Mouse (Mus musculus): ENCODE measurements around the gene Dnah7c. TPM values are rescaled to one million over a fixed set of nuclear protein-coding genes. Genes with fewer than 3 reads are reported as not detected.
"Not testable (repeated sequence)": the region's sequence is repeated elsewhere in the genome, so short reads cannot be mapped to it uniquely, and the experiment has no call there.

Gene Dnah7c
- total RNA-seq (2014; fragmentation: Nextera tagmentation), result not detected in 2 replicates
- total RNA-seq (2017), result 0.04 TPM in 1 of 2 replicates, not detected in the other

DNA sequence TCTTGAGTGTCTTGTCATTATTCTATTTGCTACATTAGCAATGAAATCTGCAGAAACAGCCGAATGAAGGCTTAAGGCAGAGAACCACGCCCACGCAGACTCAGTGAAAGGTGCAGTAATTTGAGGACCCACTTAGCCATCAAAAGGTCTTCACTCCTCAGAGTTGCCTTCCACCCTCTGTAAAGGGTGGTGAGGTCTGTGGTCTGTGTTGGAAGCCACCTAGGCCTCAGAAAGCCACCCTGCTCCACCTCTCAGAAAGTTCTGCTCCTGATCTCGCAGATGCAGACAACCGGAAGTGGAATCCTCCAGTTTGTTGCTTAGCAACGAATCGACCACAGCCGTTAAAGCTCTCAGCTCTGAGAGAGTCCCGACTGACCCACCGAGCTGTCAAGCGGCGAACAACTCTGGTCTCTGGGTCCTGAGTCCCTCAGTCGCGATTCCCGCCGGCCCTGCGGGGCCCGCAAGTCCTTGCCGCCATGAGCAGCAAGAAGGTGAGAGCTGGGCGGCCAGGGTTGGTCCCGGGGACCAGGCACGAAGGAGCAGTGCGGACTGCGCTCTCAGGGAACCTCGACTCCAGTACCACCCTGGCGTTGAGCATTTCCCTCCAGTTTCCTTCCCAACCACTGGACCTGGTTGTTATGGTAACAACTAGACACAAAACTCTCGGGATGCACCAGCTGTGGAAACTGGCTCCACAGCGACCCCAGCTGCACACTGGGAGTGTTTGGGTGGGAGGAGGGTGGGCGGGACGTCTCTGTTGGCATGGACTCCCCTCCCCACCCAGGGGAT, at the start of gene Dnah7c:
Gene Dnah7c (plus strand): TSS at position 456 of the 789 bp plus-strand sequence.
- no peak for ATAC-seq (replicated peaks; ENCODE audit: low FRiP score, low TSS enrichment, poor library complexity, severe bottlenecking)

DNA sequence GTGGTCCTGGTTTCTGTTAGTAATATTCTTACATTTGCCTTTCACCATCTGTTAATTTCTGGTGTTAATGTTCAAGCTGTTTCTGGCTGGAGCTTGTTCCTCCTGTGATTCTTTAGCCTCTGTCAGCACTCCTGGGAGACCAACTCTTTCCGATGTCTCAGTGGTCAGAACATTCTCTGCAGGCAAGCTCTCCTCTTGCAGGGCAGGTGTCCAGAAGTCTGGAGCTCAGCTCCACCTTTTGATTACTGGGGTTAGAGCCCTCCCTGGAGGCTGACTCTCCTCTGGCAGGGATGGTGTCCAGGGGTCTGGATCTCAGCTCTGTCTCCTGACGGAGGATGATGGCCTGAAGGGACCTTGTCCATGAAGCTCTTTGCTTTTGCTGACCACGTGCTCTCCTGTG, 44.8 kb upstream of the Dnah7c start:
- not testable (repeated sequence) for ATAC-seq (replicated peaks; ENCODE audit: low FRiP score, low TSS enrichment, poor library complexity, severe bottlenecking)

GRCm38 (mm10) chr1:46394681-46395297, 30.6 kb upstream of the Dnah7c start:
- ATAC-seq (replicated peaks; ENCODE audit: low FRiP score, low TSS enrichment, poor library complexity, severe bottlenecking), result not testable (repeated sequence)

- ATAC-seq (replicated peaks; ENCODE audit: low FRiP score, low TSS enrichment, poor library complexity, severe bottlenecking), result no peak
Observed at GRCm38 (mm10) chr1:46408324-46409115, 16.9 kb upstream of the Dnah7c start.

- not testable (repeated sequence) for ATAC-seq (replicated peaks; ENCODE audit: low FRiP score, low TSS enrichment, poor library complexity, severe bottlenecking)
Observed at GRCm38 (mm10) chr1:46414798-46415197, 10.6 kb upstream of the Dnah7c start.

DNA sequence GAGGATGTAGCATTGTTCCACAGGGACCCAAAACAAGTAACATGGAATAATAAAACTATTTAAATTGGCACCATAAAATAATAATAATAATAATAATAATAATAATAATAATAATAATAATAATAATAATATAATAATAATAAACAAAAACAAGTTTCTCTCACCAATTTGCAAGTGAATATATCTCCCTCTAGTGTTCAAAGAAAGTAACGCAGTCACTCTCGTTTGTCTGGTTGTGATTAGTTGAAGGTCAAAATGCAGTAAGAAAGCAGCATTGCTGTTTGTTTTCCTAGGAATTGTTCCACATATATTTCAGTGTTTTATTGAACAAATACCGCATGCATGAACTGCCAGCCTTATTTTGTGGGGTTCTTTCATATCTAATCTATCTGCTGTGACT, 8.4 kb upstream of the Dnah7c start:
- ATAC-seq (replicated peaks; ENCODE audit: low FRiP score, low TSS enrichment, poor library complexity, severe bottlenecking), result not testable (repeated sequence)

DNA sequence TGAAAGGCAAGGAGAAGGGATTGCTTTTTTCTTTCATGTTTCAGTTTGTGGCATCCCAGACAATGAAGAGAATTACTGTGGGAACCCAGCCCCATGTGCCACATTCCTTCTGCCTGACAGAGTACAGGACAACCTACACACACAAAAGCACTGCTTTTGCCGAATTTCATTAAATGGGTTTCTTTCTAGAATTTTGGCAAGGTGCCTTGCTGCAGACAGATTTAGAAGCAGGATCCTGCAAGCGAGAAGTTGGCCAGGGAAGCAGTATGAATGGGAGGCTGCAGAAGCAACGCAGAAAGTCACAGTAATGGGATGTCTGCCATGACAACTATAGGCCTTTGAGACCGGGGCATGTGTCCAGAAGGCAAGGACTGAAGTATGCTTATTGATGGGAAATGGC, 6.4 kb upstream of the Dnah7c start:
- not testable (repeated sequence) for ATAC-seq (replicated peaks; ENCODE audit: low FRiP score, low TSS enrichment, poor library complexity, severe bottlenecking)

GRCm38 (mm10) chr1:46428401-46428800, 3.0 kb downstream of the Dnah7c start:
- no peak for ATAC-seq (replicated peaks; ENCODE audit: low FRiP score, low TSS enrichment, poor library complexity, severe bottlenecking)

- not testable (repeated sequence) for ATAC-seq (replicated peaks; ENCODE audit: low FRiP score, low TSS enrichment, poor library complexity, severe bottlenecking)
Observed at GRCm38 (mm10) chr1:46514671-46515070, 89.3 kb downstream of the Dnah7c start.

DNA sequence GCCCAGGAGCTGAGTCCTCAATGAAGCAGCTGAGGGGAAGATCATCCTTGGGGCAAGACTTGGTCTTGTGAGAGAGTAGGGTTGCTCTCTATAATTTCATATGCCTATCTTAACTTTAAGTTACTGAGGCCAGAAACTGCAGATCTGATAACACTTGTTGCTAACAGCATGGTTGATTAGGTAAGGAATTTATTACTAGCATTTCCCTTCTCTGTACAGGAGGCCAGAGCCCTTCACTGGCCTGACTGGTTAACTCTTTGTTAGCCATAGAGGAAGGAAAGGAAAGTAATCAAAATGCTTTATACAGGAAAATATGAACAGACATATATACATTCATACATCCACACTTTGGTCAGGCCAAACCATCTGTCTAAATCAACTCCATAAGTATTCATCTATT, 95.6 kb downstream of the Dnah7c start:
- ATAC-seq (replicated peaks; ENCODE audit: low FRiP score, low TSS enrichment, poor library complexity, severe bottlenecking), result no peak

DNA sequence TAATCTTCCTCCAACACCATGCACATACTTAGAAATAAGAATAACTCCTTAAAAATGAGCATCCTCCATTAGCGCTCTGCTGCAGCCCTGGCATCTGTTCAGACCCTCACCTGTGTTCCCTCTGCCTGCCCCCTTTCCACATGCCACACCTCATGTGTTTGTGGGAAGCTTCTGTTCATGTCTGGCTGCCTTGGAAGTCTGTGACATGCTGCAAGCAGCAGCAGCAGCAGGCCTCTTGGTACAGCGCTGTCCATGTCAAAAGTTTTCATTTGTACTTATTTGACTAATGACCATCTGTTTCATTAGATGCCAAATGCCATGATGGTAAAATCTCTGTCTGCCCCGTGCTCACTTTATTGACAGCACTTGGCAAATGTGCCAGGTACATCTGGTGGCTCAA, 101.1 kb downstream of the Dnah7c start:
- ATAC-seq (replicated peaks; ENCODE audit: low FRiP score, low TSS enrichment, poor library complexity, severe bottlenecking), result not testable (repeated sequence)

DNA sequence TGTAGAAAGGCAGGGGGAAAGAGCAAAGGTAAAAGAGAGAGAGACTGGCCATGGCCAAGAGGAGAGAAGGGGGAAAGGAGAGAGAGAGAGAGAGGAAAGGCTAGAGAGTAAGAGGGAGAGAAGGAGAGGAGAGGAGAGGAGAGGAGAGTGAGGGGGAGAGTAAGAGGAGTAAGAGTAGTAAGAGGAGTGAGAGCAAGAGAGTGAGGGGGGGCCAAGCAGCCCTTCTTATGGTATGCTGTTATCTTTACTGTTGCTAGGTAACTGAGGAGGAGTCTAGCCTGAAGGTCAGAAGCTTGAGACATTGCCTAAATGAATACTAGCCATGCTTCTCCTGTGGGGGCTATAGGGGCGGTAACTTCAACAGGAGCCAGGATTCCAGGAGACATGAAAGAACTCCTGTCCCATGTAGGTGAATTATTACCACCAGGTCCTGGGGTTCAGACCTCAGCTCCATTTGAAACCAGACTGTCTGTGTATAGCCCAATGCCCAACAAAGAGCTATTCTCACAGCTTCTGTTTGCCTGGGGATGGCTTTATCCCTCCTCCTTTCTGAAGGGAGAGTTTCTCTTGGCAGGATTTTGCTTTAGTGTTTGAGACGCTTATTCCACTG, 119.5 kb downstream of the Dnah7c start:
- no peak for ATAC-seq (replicated peaks; ENCODE audit: low FRiP score, low TSS enrichment, poor library complexity, severe bottlenecking)

GRCm38 (mm10) chr1:46580385-46580784, 155.0 kb downstream of the Dnah7c start:
- no peak for ATAC-seq (replicated peaks; ENCODE audit: low FRiP score, low TSS enrichment, poor library complexity, severe bottlenecking)

GRCm38 (mm10) chr1:46593826-46594225, 168.4 kb downstream of the Dnah7c start:
- ATAC-seq (replicated peaks; ENCODE audit: low FRiP score, low TSS enrichment, poor library complexity, severe bottlenecking), result not testable (repeated sequence)

GRCm38 (mm10) chr1:46596343-46596742, 171.0 kb downstream of the Dnah7c start:
- not testable (repeated sequence) for ATAC-seq (replicated peaks; ENCODE audit: low FRiP score, low TSS enrichment, poor library complexity, severe bottlenecking)

DNA sequence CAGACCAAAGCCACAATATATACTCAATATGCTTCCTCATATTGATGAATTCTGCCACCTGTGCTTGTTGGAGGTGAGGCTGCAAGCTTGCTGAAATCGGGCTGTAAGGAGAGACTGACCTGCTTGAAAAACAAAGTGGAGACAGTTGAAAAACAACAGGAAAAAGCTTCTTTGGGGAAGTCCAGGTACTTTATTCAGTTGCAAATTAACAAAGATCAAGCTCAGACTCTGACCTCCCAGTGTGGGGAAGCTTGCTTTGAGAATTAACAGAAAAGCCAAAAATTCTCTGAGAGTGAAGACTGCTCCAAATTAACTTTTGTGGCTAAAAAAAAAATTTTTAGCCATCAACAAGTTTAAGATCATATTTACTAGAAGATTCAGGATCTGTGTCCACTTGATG, 194.9 kb downstream of the Dnah7c start:
- no peak for ATAC-seq (replicated peaks; ENCODE audit: low FRiP score, low TSS enrichment, poor library complexity, severe bottlenecking)

GRCm38 (mm10) chr1:46625914-46626313, 200.5 kb downstream of the Dnah7c start:
- not testable (repeated sequence) for ATAC-seq (replicated peaks; ENCODE audit: low FRiP score, low TSS enrichment, poor library complexity, severe bottlenecking)

- not testable (repeated sequence) for ATAC-seq (replicated peaks; ENCODE audit: low FRiP score, low TSS enrichment, poor library complexity, severe bottlenecking)
Observed at GRCm38 (mm10) chr1:46649821-46650220, 224.4 kb downstream of the Dnah7c start.

GRCm38 (mm10) chr1:46652721-46653120, 227.3 kb downstream of the Dnah7c start:
- not testable (repeated sequence) for ATAC-seq (replicated peaks; ENCODE audit: low FRiP score, low TSS enrichment, poor library complexity, severe bottlenecking)

DNA sequence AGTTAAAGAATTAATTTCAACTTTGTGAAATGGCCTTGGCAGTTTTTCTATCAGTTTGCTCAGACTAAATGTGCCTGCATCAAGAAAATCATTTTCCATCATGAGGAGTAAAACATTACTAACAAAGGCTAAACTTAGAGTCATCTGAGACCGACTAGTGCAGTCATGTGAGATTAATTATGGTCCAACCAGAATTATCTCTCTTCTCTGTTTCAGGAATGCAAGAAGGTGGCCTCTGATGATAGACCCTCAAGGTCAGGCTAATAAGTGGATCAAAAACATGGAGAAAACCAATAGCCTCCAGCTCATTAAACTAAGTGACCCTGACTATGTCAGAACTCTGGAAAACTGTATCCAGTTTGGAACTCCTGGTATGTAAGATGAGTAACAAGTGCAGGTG, 299.4 kb downstream of the Dnah7c start:
- ATAC-seq (replicated peaks; ENCODE audit: low FRiP score, low TSS enrichment, poor library complexity, severe bottlenecking), result not testable (repeated sequence)

All from megakaryocyte-erythroid progenitor cell, adult 5-6 weeks (primary cell).